In the genomic region with DNA sequence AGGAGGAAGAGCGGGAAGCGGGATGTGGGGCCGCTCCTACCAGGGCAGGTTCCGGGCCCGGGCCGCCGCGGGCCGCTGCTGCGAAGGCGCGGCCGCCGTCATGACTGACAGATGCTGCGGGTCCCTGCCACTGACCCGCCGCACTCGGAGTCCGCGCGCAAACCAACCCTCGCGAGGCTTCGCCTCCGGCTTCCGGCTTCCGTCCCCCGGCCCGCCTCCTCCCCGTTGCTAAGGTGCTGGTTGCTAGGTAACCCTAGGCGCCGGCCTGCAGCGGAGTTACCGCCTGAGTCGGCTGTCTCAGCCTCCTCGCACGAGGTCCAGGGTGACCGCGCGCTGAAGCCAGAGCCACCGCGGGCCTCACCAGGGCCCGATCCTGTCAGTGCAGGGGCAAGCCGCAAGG, we compare ENCODE assay signal across 8 mouse cellular contexts. TPM values are rescaled to one million over a fixed set of nuclear protein-coding genes. Genes with fewer than 3 reads are reported as not detected.
DNase-seq lines count a peak whose midpoint lies in the region; ATAC-seq lines count a peak whose summit lies in the region.

Gene Rfc5 (minus strand): TSS at position 171 of the 400 bp plus-strand sequence.

- DNase-seq in Muller cell, postnatal 12 days (ENCODE audit: inconsistent ontology term), result peak; percentile 97
- peak; percentile 92 for DNase-seq in cerebellum, adult 9-11 months
- peak; percentile 92 to 94 for DNase-seq in frontal cortex, postnatal 10 days (ENCODE audit: low spot score in 2 of 2)
- peak; percentile 91 to 94 for DNase-seq in layer of hippocampus, postnatal 14 days (ENCODE audit: low spot score in 2 of 2)
- DNase-seq in lung, postnatal 14 days, result peak; percentile 97
- peak; percentile 86 for DNase-seq in retina, adult 2 months (ENCODE audit: low read depth, low spot score)
- DNase-seq in thymus, postnatal 36 days, result peak; percentile 92 to 94

- peak within 1 kb of the TSS; percentile 75 for H3K4me3 ChIP-seq in hindbrain, embryonic 12.5 days

- H3K4me2 ChIP-seq in hindbrain, embryonic 12.5 days (replicated peaks), result peak within 1 kb of the TSS; percentile 65

- peaks cover 17% of the 10 kb centered on the region for H3K36me3 ChIP-seq in hindbrain, embryonic 12.5 days

- peak; percentile 96 for ATAC-seq in hindbrain, embryonic 12.5 days (ENCODE audit: low FRiP score)

- H3K9me3 ChIP-seq in hindbrain, embryonic 12.5 days (replicated peaks), result no peaks in the 10 kb centered on the region; the same call in 1 of the 2 replicates

- H3K9ac ChIP-seq in hindbrain, embryonic 12.5 days, result peak within 1 kb of the TSS; percentile 88

- peaks cover 14% of the 10 kb centered on the region for H3K4me1 ChIP-seq in hindbrain, embryonic 12.5 days

- WGBS in hindbrain, embryonic 12.5 days, result under 1% methylated on average over 43 of the region's 44 CpGs

- no peaks in the 10 kb centered on the region for H3K27me3 ChIP-seq in hindbrain, embryonic 12.5 days

- H3K27ac ChIP-seq in hindbrain, embryonic 12.5 days, result peak within 1 kb of the TSS; percentile 76

RNA-seq across cellular contexts. Expression of gene Rfc5, which starts in this region (rescaled TPM):
- polyA plus RNA-seq in hindbrain, embryonic 12.5 days (2016; fragmentation: Nextera tagmentation; extraction: Ambion mirVana), result 55.3 and 62.2 TPM in 2 replicates
- 10 to 100 TPM; 20.3 to 21.0 TPM for total RNA-seq in layer of hippocampus, postnatal 14 days (2021)

Comparison
In these comparisons a context has a peak if more than half of its experiments do, and no peak if none do; other contexts are left out.
1. Peak in every context shown above with its lines: DNase-seq, ATAC-seq, H3K4me3 ChIP-seq and H3K27ac ChIP-seq.